Mouse (Mus musculus) G1E (cell line): ENCODE results near the gene Gm13199.

ENCODE experiments used
- CTCF ChIP-seq: IDR thresholded peaks from 2 replicates; pipeline ENCODE4 v1.5.1; 2012; ENCODE audit warnings: low read depth, low read length, inconsistent platforms, mixed read lengths
- GATA1 ChIP-seq: IDR thresholded peaks from 2 replicates; pipeline ENCODE4 v1.6.1; 2012; ENCODE audit warnings: borderline replicate concordance, low read length, inconsistent platforms, mixed read lengths

DNA sequence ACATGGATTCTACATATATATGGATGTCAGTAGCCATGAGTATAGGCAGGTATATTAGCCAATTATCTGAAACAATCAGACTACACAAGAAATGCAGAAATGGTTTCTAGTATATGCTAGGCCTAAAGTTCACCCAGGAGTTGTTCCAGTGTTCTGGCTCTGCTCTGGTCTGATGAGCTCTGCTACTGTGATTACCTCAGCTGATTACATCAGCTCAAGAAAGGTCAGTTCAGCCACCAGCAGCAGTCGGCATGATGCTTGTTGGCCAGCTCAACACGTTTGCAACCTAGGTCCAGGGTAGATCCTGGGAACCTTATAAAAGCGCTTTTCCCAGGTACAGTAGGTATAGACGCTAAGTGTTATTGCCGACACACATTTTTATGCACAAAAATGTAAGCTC, 7.0 kb upstream of the Gm13199 start:
- TF ChIP-seq CTCF (no peak), GATA1 (no peak)
